Mouse (Mus musculus): ENCODE results near the gene Ccdc18. TPM values are rescaled to one million over a fixed set of nuclear protein-coding genes. Genes with fewer than 3 reads are reported as not detected.
"Not testable (repeated sequence)": the region's sequence is repeated elsewhere in the genome, so short reads cannot be mapped to it uniquely, and the experiment has no call there.

The Ccdc18 gene
- polyA plus RNA-seq, 1 experiment from 2014 or later = 7.3 TPM

- H3K4me3 ChIP-seq (ENCODE audit: low read depth, low read length) = peak within 1 kb of the TSS; percentile 93
- peak within 1 kb of the TSS; percentile 86 for H3K4me2 ChIP-seq (ENCODE audit: low read depth)
- H3K36me3 ChIP-seq (ENCODE audit: control insufficient read depth, insufficient read depth, low read length) = no peaks in the 10 kb centered on the region
- no peaks in the 10 kb centered on the region for H3K9me3 ChIP-seq (ENCODE audit: control insufficient read depth, low read length)
- peak within 1 kb of the TSS; percentile 87 for H3K27ac ChIP-seq (ENCODE audit: low read depth, low read length)
- ATAC-seq (ENCODE audit: insufficient read depth, low FRiP score, low TSS enrichment) (peak; percentile 97), DNase-seq (ENCODE audit: low spot score) (peak; percentile 94)
- H3K27me3 ChIP-seq (ENCODE audit: control insufficient read depth, insufficient read depth, low read length) = no peaks in the 10 kb centered on the region
- peaks cover 6% of the 10 kb centered on the region; the same call in 1 of the 2 replicates for H3K4me1 ChIP-seq (ENCODE audit: control insufficient read depth, insufficient read depth, low read length)
- WGBS = 5% methylated on average over 50 of the region's 55 CpGs
- peak within 1 kb of the TSS; percentile 93 for H3K9ac ChIP-seq (ENCODE audit: low read length)
Observed at GRCm38 (mm10) chr5:108268127-108269062, 135.7 kb downstream of the Ccdc18 start, which contains the start of gene Dr1. TSS of gene Dr1 (plus strand) at chr5:108268897.

- H3K27ac ChIP-seq (ENCODE audit: low read depth, low read length) = peak overlapping the region; percentile 87
- ATAC-seq (ENCODE audit: insufficient read depth, low FRiP score, low TSS enrichment) (peak; percentile 53), DNase-seq (ENCODE audit: low spot score) (no peak)
- no peaks in the 10 kb centered on the region for H3K36me3 ChIP-seq (ENCODE audit: control insufficient read depth, insufficient read depth, low read length)
- H3K9ac ChIP-seq (ENCODE audit: low read length) = peak overlapping the region; percentile 93
- under 1% methylated on average over 44 of the region's 44 CpGs for whole genome bisulfite sequencing
- H3K4me1 ChIP-seq (ENCODE audit: control insufficient read depth, insufficient read depth, low read length) = peaks cover 6% of the 10 kb centered on the region; the same call in 1 of the 2 replicates
- no peaks in the 10 kb centered on the region for H3K27me3 ChIP-seq (ENCODE audit: control insufficient read depth, insufficient read depth, low read length)
- H3K4me3 ChIP-seq (ENCODE audit: low read depth, low read length) = peak overlapping the region; percentile 93
- H3K4me2 ChIP-seq (ENCODE audit: low read depth) = peak overlapping the region; percentile 86
- H3K9me3 ChIP-seq (ENCODE audit: control insufficient read depth, low read length) = no peaks in the 10 kb centered on the region
Observed at GRCm38 (mm10) chr5:108269063-108269810, 136.6 kb downstream of the Ccdc18 start.

- Histone ChIP-seq H3K27me3 (ENCODE audit: control insufficient read depth, insufficient read depth, low read length) (no peaks in the 10 kb centered on the region), H3K4me3 (ENCODE audit: low read depth, low read length) (peak overlapping the region; percentile 93), H3K36me3 (ENCODE audit: control insufficient read depth, insufficient read depth, low read length) (no peaks in the 10 kb centered on the region), H3K4me2 (ENCODE audit: low read depth) (peak overlapping the region; percentile 86), H3K4me1 (ENCODE audit: control insufficient read depth, insufficient read depth, low read length) (peaks cover 6% of the 10 kb centered on the region; the same call in 1 of the 2 replicates), H3K9ac (ENCODE audit: low read length) (peak overlapping the region; percentile 93), H3K9me3 (ENCODE audit: control insufficient read depth, low read length) (no peaks in the 10 kb centered on the region), H3K27ac (ENCODE audit: low read depth, low read length) (no peak overlapping the region)
- no peak for ATAC-seq (ENCODE audit: insufficient read depth, low FRiP score, low TSS enrichment)
- WGBS = 15% methylated on average over 7 of the region's 7 CpGs
- DNase-seq (ENCODE audit: low spot score) = no peak
Observed at GRCm38 (mm10) chr5:108269811-108270151, 137.1 kb downstream of the Ccdc18 start.

DNA sequence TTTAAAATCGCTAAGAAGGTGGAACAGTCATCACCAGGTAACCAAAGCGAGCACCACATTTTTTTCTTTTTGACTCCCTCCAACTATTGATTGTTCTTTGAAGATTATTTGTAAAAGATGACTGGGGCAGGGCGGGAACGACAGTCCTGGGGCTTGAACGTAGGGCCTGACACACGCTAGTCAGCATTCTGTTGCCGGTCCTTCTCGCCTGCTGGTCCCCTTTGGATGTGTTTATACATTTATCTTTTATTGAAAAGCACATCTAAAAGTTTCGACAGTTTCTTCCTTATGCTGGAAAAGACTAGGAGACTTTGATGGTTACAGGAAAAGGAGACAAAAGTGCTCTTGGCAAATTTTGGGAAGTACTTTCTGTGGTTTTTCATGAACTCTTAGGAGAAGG, 137.7 kb downstream of the Ccdc18 start:
- ATAC-seq (ENCODE audit: insufficient read depth, low FRiP score, low TSS enrichment) = no peak
- no peaks in the 10 kb centered on the region for H3K9me3 ChIP-seq (ENCODE audit: control insufficient read depth, low read length)

GRCm38 (mm10) chr5:108271345-108271744, 138.7 kb downstream of the Ccdc18 start:
- H3K4me1 ChIP-seq (ENCODE audit: control insufficient read depth, insufficient read depth, low read length); H3K9me3 ChIP-seq (ENCODE audit: control insufficient read depth, low read length); ATAC-seq (ENCODE audit: insufficient read depth, low FRiP score, low TSS enrichment); DNase-seq (ENCODE audit: low spot score); H3K9ac ChIP-seq (ENCODE audit: low read length); H3K27me3 ChIP-seq (ENCODE audit: control insufficient read depth, insufficient read depth, low read length); H3K36me3 ChIP-seq (ENCODE audit: control insufficient read depth, insufficient read depth, low read length); H3K27ac ChIP-seq (ENCODE audit: low read depth, low read length); H3K4me2 ChIP-seq (ENCODE audit: low read depth); H3K4me3 ChIP-seq (ENCODE audit: low read depth, low read length): not testable (repeated sequence)
- WGBS = 98% methylated on average over 6 of the region's 6 CpGs

More for the DNA sequence above, 137.7 kb downstream of the Ccdc18 start:
- peak overlapping the region; percentile 93; the same call in 1 of the 2 replicates for H3K9ac ChIP-seq (ENCODE audit: low read length)
- H3K4me3 ChIP-seq (ENCODE audit: low read depth, low read length) = peak overlapping the region; percentile 93
- no peaks in the 10 kb centered on the region for H3K36me3 ChIP-seq (ENCODE audit: control insufficient read depth, insufficient read depth, low read length)
- no peak for DNase-seq (ENCODE audit: low spot score)
- peaks cover 6% of the 10 kb centered on the region; the same call in 1 of the 2 replicates for H3K4me1 ChIP-seq (ENCODE audit: control insufficient read depth, insufficient read depth, low read length)
- no peak overlapping the region for H3K27ac ChIP-seq (ENCODE audit: low read depth, low read length)
- H3K27me3 ChIP-seq (ENCODE audit: control insufficient read depth, insufficient read depth, low read length) = no peaks in the 10 kb centered on the region
- WGBS = 54% methylated on average over 9 of the region's 9 CpGs
- H3K4me2 ChIP-seq (ENCODE audit: low read depth) = peak overlapping the region; percentile 86

Other genes with a start within 250 kb of the Ccdc18 start
- gene Rpl5, start 232.4 kb upstream of the Ccdc18 start, polyA plus RNA-seq (2014; fragmentation: Nextera tagmentation; extraction: Ambion mirVana) = 68.7 and 73.7 TPM in 2 replicates
- 26.0 and 32.5 TPM in 2 replicates for gene Fam69a, start 145.8 kb upstream of the Ccdc18 start, polyA plus RNA-seq (2014; fragmentation: Nextera tagmentation; extraction: Ambion mirVana)
- 135 and 152 TPM in 2 replicates for gene Mtf2, start 67.2 kb upstream of the Ccdc18 start, polyA plus RNA-seq (2014; fragmentation: Nextera tagmentation; extraction: Ambion mirVana)
- gene Tmed5, start 255 bp upstream of the Ccdc18 start, polyA plus RNA-seq (2014; fragmentation: Nextera tagmentation; extraction: Ambion mirVana) = 21.3 and 26.8 TPM in 2 replicates
- gene Dr1, start 136.0 kb downstream of the Ccdc18 start, polyA plus RNA-seq (2014; fragmentation: Nextera tagmentation; extraction: Ambion mirVana) = 55.4 and 60.0 TPM in 2 replicates
- gene Pigg, start 179.7 kb downstream of the Ccdc18 start, polyA plus RNA-seq (2014; fragmentation: Nextera tagmentation; extraction: Ambion mirVana) = 2.5 and 3.6 TPM in 2 replicates
- 0.26 and 0.28 TPM in 2 replicates for gene Gm42517, start 235.0 kb downstream of the Ccdc18 start, polyA plus RNA-seq (2014; fragmentation: Nextera tagmentation; extraction: Ambion mirVana)